Mouse (Mus musculus): Measurements from ENCODE around the gene Gm2a. TPM values are rescaled to one million over a fixed set of nuclear protein-coding genes. Genes with fewer than 3 reads are reported as not detected.

Gm2a gene
- total RNA-seq, 2 experiments from 2014 or later: 6.5 to 6.7 TPM

DNA sequence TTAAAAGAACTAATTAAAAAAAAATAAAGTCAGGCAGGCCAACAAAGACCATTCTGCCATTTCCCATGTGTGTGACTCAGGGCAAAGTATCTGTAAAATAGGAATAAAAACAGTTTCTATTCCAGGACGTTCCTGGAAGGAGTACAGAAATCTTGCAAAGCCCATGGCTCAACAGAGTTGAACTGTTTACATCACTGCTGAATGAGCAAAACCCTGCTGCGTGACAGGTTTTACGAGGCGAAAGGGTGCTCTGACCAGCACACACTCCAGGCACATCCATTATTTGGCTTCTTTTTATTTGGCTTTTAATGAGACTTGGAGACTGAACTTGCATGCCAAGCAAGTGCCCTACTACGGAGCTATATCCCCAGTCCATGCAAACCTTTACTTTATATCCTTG is 46.1 kb downstream of the Gm2a start:
- TF ChIP-seq CTCF (IDR thresholded peaks at IDR 0.05): no peak
- DNase-seq: no peak
- Histone ChIP-seq H3K4me3 (no peak overlapping the region), H3K27ac (no peak overlapping the region)
- intact Hi-C loops (cut with DNase I): no loop called here

DNA sequence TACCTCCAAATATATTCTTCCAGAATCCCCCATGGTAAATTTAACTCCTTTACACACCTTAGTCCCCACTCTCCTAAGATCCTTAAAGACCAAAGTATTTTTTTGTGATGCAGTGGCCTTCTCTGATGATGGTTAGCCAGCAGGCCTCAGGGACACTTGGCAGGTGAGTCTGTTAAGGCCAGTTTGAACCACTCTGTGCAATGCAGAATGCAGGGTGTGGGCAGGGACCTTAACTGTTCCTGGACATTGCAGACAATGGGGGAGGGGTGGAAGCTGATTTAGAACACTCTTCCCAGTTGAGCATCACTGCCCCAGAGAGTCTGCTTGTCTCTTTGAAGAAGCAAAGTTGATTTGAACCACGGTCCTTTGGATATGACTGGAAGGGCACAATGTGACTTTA is 48.9 kb downstream of the Gm2a start:
- Histone ChIP-seq H3K4me3 (no peak overlapping the region), H3K27ac (no peak overlapping the region)
- intact Hi-C loops (cut with DNase I): no loop called here
- no peak for TF ChIP-seq CTCF (IDR thresholded peaks at IDR 0.05)
- no peak for DNase-seq

DNA sequence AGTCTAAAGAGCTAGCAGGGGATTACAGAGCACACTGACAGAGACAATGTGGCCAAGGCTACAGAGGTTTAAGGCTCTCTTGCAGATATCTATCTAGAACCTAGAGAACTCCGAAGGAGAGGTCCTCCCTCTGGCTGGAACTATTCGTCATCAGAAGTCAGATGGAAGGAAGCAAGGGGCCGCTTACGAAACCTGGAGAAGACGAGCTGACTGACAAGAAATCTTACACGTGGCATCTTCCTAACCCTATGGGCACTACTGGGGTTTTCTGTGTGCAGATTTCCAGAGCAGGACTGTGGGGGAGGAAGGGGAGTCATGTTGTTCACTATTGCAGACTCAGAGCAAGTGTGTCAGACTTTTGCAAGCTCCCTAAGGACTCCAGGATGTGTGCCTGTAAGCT is 49.5 kb downstream of the Gm2a start:
- Histone ChIP-seq H3K4me3 (no peak overlapping the region), H3K27ac (no peak overlapping the region)
- DNase-seq: no peak
- TF ChIP-seq CTCF (IDR thresholded peaks at IDR 0.05): no peak
- intact Hi-C loops (cut with DNase I): no loop called here

DNA sequence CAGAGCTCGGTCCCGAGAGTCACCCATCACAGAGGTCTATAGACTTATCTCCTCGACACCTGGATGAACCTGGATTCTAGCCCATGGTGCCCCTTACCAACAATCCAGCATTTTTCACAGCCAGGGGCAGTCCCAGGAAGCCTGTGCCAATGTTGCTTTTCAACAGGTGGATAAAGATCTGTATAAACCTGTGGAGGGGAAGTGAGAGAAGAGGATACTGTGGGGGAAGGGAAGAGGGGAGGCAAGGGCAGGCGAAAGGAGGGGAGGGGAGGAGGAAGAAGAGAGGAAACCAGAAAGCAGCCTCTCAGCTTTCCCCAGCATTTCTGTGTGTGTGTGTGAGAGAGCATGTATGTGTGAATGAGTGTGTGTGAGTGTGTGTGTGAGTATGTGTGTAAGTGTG is 50.5 kb downstream of the Gm2a start:
- no peak for DNase-seq
- intact Hi-C loops (cut with DNase I): no loop called here

DNA sequence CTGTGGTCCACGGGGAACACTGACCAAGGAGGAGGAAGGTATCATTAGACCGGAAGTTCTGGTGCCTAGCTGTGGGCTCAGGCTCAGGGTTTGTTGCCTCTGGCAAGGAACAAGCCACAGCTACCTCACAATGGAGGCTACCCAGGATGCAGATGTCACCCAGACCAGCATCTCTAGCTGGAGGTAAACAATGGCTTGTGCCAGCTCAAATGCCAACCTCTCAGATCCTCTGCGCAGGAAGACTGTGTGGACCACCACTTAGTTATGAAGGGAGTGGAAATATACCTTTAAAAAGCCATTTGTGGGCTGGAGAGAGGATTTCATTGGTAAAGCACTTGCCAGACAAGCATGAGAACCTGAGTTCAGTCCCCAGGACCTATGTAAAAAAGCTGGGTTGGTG is 53.7 kb downstream of the Gm2a start, which contains the start of gene Slc36a3:
Gene Slc36a3 (minus strand): TSS at position 101 of the 400 bp plus-strand sequence.
- DNase-seq: no peak
- TF ChIP-seq CTCF (IDR thresholded peaks at IDR 0.05): no peak
- H3K27ac ChIP-seq: no peak within 1 kb of the TSS
- H3K4me3 ChIP-seq: no peak within 1 kb of the TSS
- intact Hi-C loops (cut with DNase I): loop anchor here (10.0 kb wide), 1 partner anchor 217 kb away; no protein-coding TSS in a partner anchor

More for the DNA sequence above, 50.5 kb downstream of the Gm2a start:
- H3K4me3 ChIP-seq: no peak overlapping the region
- no peak for TF ChIP-seq CTCF (IDR thresholded peaks at IDR 0.05)
- H3K27ac ChIP-seq: no peak overlapping the region

DNA sequence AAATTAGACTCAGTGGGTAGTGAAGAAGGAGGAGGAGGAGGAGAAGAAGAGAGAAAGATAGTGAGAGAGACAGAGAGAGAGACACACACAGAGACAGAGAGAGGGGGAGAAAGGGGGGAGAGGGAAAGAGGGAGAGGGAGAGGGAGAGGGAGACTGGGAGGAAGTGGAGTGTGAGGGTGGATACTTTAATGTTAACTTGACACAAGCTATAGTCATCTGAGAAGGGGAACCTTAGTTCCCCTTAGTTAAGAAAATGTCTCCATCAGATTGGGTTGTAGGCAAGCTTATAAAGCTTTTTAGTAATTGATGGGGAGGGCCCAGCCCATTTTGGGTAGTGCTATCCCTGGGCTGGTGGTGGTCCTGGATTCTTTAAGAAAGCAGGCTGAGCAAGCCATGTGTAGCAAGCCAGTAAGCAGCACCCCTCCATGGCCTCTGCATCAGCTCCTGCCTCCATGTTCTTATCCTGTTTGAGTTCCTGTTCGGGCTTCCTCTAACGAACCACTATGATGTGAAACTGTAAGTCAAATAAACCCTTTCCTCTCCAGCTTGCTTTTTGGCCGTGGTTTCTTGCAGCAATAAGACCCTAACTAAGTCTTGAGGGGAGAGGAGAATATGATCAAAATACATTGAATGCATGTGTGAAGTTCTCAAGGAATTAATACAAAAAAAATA is 56.6 kb downstream of the Gm2a start:
- no peak for TF ChIP-seq CTCF (IDR thresholded peaks at IDR 0.05)
- DNase-seq: no peak
- intact Hi-C loops (cut with DNase I): loop anchor here (5.0 to 10.0 kb wide), 2 partner anchors 152 to 220 kb away; no protein-coding TSS in a partner anchor
- H3K4me3 ChIP-seq: no peak overlapping the region
- H3K27ac ChIP-seq: no peak overlapping the region

DNA sequence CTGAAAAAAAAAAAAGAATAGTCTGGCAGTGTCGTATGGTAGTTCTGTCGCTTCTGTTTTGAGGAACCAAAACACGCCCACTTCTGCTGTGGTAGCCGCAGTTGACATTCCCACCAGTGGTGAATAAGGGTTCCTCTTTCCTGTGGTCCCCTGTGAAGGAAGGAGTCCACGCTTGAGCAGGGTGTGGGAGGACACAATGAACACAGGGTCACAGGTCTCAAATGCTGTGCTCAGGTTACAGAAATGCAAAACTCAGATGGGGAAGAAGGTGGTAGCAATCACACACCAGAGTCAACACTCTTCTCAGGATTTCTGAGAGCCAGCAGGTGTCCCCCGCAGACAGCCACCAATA is 57.1 kb downstream of the Gm2a start:
- Histone ChIP-seq H3K4me3 (no peak overlapping the region), H3K27ac (no peak overlapping the region)
- no peak for DNase-seq
- intact Hi-C loops (cut with DNase I): loop anchor here (5.0 to 10.0 kb wide), 2 partner anchors 153 to 220 kb away; no protein-coding TSS in a partner anchor
- no peak for TF ChIP-seq CTCF (IDR thresholded peaks at IDR 0.05)

DNA sequence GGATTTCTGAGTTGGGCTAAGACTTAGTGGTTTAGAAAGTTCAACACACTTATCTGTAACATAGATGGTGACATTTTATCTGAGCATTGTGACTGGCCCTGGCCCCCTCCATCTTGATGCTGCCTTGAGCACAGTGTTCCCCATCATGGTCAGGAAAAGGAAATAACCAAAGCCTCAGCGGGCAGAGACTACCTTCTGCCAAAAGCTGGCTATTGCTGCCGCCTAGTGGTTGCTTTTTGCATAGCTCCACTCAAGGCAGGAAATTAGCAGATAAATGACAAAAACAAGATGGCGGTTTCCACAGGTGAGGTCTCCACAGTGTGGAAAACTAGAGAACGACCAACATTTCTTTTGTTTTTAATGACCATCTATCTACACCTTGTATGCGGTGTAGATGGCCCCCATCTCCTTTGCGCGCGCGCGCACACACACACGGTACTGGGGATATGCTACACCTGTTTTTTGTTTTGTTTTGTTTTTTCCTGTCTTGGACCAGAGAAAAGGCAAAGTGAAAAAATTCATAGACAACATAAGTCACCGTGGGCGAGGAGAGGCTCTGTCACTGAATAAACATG is 61.0 kb downstream of the Gm2a start:
- intact Hi-C loops (cut with DNase I): loop anchor here (2.0 to 10.0 kb wide), 3 partner anchors 114 to 224 kb away; no protein-coding TSS in a partner anchor
- Histone ChIP-seq H3K4me3 (no peak overlapping the region), H3K27ac (no peak overlapping the region)
- DNase-seq: peak; percentile 81
- peak; percentile 91 for TF ChIP-seq CTCF (IDR thresholded peaks at IDR 0.05)

Other genes with a start within 250 kb of the Gm2a start
- gene Lyrm7, start 237.2 kb upstream of the Gm2a start, total RNA-seq (2021): 10 to 100 TPM; 18.7 to 30.6 TPM
- 100 to 1,000 TPM; 186 to 220 TPM for gene Hint1, start 231.7 kb upstream of the Gm2a start, total RNA-seq (2021)
- gene Gpx3, start 195.7 kb upstream of the Gm2a start, total RNA-seq (2021): 100 to 1,000 TPM in 1 of 2 experiments, 10 to 100 TPM in 1; 46.5 to 139 TPM
- 10 to 100 TPM; 29.8 to 31.7 TPM for gene Tnip1, start 135.2 kb upstream of the Gm2a start, total RNA-seq (2021)
- 100 to 1,000 TPM; 166 to 187 TPM for gene Anxa6, start 64.7 kb upstream of the Gm2a start, total RNA-seq (2021)
- 1 to 10 TPM; 3.6 to 3.9 TPM for gene Ccdc69, start 20.0 kb upstream of the Gm2a start, total RNA-seq (2021)
- not detected for gene Slc36a3, start 53.6 kb downstream of the Gm2a start, total RNA-seq (2021)
- gene Slc36a2, start 87.0 kb downstream of the Gm2a start, total RNA-seq (2021): under 1 TPM; 0.15 to 0.61 TPM
- 1 to 10 TPM; 6.2 TPM for gene Slc36a1, start 106.2 kb downstream of the Gm2a start, total RNA-seq (2021)
- gene Fat2, start 238.4 kb downstream of the Gm2a start, total RNA-seq (2021): under 1 TPM; 0.03 TPM